Mouse (Mus musculus): ENCODE data around the gene Rbpj.

The Rbpj gene

DNA sequence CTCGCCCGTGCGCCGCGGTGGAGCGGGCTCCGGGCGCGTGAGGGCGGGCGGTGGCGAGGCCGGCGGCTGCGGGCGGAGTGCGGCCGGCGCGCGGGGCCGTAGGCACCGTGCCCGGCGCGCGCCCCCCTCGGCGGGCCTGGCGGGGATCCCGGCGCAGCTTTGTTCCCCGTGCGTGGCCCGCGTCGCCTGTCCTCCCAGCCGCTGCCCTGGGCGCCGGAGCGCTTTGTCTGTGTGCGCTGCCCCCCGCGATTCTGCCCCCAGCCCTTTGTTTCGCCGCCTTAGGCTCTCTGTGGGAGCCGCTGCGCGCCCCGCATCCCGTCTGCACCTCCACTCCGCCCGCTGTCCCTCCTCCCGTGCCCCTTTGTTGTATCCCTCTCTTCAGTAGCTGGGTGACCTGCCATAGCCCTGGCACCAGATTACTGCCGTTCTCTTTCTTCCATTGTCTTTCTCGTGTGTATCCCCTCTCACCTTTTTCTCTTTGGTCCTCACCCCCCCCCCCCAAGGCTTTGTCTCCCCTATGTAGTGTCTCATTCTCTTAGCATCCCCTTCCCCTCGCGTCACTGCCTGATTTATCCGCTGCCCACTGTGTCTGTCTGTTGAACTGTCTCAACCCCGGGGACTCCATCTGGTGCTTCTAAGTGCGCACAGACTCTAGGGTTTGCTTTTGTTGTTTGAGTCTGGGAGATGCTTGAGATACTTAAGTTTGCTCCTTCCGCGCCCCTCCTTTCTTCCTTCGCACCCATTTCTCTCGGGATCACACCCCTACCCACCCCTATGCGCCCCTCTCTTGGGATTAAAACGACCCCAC lies 125.1 kb downstream of the Rbpj start:
- peak; percentile 46 to 57 for DNase-seq (ENCODE audit: low spot score in 2 of 2)

DNA sequence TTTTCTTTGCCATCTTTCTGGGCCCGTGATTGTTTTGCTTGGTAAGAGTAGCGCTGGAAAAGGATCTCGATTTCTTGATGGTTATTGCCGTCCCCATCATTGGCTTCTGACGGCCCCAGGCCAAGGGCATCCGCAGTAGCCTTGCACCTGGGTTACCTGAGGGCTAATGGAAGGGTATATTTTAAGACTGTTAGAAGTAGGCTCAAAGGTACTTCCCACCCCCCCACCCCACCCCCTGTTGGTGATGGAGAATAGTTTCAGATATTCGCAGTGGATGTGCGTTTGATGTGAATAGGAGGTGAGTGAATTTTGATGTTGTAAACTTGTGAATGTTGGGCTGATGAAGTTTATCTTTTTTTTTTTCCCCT lies 125.7 kb downstream of the Rbpj start:
- no peak for DNase-seq (ENCODE audit: low spot score in 2 of 2)

DNA sequence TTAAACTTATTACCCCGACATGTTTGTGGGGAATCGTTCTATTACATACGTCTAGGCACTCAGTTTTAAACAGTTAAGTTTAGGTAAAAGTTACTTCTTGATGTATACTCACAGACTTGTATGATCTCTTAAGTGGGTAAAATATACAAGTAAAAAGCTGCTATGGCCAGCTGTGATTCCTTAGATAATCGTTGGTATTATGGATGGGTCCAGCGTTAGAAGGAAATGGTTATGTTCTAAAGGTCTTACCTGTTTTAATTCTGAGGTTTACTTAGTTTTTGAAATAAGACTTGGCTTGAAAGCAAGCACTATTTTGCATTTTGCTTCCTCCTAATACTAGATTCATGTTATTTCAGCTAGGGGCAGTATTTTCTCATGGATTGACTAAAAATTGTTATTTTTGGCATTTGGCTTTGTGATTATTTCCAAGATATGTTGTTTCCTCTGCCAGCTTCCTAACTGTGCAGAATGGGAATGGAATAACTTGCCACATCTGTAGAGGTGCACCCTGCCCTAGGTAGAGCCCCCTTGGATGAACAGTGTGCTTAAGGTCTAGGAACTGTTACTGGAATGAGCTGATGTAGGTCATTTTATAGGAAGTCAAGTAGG lies 127.2 kb downstream of the Rbpj start:
- no peak for DNase-seq (ENCODE audit: low spot score in 2 of 2)

- peak; percentile 37 to 41 for DNase-seq (ENCODE audit: low spot score in 2 of 2)
Observed at GRCm38 (mm10) chr5:53594274-53594673, 128.3 kb downstream of the Rbpj start.

GRCm38 (mm10) chr5:53598510-53598909 lies 132.6 kb downstream of the Rbpj start:
- no peak for DNase-seq (ENCODE audit: low spot score in 2 of 2)

- DNase-seq (ENCODE audit: low spot score in 2 of 2), result no peak
Observed at GRCm38 (mm10) chr5:53599116-53599515, 133.2 kb downstream of the Rbpj start.

DNA sequence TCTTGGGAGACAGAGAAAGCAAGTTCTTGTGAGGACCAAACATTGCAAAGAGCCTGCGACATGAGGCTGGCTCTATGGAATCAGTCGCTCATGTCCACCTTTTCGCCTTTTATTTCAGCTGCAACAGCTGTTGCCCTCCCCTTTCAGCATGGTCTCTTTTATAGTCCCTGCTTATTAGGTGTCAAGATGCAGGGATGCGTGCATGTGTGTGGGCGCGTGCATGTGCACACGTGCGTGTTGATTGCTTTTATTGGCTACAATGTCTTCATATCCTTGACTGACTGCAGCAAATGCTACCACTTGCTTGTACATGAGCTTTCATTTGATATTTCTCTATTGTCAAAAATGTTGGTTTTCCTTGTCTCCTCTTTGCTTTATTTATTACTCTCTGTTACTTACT lies 136.2 kb downstream of the Rbpj start:
- DNase-seq (ENCODE audit: low spot score in 2 of 2), result no peak

DNA sequence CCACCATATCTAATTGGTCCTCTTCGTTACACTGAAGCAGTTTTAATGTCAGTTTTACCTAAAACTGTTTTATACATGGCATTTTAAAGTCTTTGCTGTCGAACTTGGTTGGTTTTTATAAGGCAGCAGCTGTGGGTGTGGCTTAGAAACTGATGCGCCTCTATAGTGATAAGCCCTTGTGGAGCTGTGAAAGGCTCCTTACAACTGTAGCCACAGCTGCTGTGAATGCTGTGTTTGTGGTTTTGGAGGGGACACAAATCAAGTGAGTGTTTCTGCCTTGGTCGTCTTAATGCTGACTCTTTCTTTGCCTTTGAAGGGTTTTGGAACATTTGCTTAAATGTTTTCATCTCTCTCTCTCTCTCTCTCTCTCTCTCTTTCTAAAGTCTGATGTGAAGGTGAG lies 139.5 kb downstream of the Rbpj start:
- DNase-seq (ENCODE audit: low spot score in 2 of 2), result no peak

DNA sequence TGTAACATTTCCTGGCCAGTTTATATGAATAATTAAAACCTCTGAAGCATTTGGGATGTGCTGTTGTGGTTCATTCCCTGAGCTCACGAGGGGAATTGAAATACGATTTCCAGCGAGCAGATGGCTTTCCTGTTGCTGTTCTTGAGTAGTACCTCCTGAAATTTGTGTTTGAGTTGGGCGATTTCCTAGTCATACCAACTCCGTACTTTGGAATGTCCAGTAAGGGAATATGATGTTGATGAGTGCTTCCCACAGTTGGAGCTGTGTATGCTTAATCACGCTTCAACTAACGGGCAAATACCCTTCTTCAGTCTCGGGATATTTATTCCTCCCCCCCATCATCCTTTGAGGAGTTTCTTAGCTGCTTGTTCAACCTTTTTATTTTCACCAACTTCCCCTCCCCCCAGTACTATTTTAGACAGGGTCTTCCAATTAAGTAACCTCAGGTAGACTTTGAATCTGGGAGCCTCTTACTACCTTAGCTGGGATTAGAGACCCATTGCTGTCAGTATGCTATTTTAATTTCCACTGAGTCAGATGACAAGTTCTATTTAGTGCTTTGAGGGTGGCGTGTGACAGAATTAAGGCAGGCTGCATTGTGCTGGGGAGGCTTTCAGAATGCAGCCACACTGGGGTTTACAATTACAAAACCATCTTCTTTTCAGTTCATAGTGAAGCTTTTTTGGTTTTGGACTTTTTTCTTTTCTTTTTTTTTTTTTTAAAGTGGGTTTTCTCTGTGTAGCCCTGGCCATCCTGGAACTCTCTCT lies 141.5 kb downstream of the Rbpj start:
- DNase-seq (ENCODE audit: low spot score in 2 of 2), result no peak

DNA sequence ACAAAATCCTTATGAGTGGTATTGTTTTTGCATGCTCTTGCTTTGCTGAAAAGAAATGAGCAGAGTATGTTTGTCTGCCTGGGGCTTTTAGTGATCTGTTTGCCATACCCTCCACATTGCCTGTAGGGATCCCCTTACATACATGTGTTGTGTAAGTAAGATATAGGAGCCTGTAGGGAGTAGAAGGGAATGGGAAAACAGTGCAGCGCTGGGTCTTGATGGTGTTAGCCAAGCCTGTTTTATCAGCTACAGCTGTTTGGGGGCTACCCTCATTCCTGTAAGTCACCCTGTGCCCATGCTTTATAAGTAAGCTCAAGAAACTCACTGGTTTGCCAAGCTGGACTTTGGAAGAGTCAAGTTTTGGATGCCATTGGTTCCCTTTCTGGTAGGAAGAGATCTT lies 152.9 kb downstream of the Rbpj start:
- DNase-seq (ENCODE audit: low spot score in 2 of 2), result no peak

DNA sequence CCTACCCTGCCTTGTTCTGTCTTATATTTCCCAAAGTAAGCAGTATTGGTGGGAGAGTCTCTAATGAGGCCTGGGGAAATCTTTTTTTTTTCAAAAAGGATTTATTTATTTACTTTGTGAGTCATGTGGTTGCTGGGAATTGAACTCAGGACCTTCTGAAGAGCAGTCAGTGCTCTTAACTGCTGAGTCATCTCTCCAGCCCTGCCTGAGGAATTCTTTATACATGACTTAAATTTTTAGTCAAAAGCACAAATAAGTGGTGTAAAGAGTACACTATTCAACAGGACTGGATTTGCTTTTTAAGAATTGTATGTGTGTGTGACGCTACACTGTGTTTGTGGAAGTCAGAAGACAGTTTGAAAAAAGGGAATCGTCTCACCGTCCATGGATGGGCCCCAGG lies 166.1 kb downstream of the Rbpj start:
- DNase-seq (ENCODE audit: low spot score in 2 of 2), result no peak

DNA sequence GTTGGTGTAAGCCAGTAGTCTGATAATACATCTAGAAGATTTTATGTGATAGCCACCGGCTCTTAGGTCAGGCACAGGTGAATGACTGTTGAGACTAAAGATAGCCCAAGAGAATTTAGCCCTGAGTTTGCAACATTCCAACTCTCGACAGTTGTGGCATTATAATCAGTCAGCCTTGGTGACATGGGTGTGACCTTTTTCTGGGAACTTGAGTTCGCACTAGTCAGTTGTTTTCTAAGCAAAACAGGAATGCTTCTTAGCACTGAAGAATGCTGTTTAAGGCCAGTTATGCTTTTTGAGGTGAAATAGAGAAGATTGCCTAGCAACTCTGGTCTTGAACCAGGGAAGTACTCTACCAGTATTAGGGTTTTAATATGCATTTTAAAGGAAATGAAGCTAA lies 170.8 kb downstream of the Rbpj start:
- no peak for DNase-seq (ENCODE audit: low spot score in 2 of 2)

DNA sequence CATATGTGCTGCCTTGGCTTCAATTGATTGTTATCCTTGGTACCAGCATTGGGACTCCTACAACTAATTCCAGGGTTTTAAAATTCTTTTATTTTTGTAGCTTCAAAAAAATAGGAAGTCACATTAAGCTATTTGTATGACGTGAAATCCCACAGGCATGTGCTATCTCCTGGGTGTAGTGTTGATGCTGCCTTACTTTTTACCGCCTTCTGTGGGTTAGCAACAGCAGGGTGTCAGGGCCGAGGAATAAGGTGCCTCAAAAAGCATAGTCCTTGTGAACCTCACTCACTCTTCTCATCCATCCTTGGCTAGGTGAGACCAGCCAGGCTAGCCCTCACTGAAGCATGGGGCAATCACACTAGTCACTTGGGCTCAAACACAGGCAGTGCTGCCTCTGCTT lies 171.3 kb downstream of the Rbpj start:
- DNase-seq (ENCODE audit: low spot score in 2 of 2), result no peak

DNA sequence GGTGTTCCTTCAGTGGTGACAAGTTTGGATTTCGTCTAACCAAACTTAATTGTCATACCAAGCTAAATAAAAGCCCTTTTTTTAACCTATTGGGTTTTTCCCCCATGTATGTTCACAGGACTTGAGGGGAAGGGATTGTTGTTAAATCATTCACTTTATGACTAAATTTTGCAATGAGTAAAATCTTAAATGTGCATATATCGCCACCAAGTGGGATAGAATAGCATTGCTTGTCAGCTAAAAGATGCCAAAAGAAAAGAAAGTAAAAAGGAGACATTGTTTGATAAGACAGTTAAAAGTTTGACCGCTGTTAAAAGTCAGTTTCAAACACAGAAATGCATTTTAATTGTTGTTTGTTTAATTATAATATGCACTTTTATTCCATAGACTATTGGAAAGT lies 172.7 kb downstream of the Rbpj start:
- DNase-seq (ENCODE audit: low spot score in 2 of 2), result no peak

- DNase-seq (ENCODE audit: low spot score in 2 of 2), result no peak
Observed at GRCm38 (mm10) chr5:53646669-53647068, 180.7 kb downstream of the Rbpj start.

DNA sequence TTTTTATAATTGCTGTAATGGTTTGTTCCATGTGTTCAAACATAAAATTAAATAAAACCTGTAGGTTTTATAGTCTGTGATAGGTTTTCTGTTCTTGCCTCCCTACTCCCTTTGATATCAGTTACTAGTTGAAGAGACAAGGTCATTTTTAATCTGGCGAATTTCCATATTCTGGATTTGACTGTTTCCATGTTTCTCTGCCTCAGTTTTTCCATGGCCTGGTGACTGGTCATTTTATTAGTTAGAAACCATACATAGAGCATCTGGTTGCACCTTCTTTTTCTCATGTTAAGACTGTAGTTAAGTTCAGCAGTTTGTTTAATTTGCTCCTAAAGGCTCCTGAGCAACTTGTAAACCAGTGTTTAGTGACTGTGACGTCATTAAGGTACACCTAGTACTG lies 181.4 kb downstream of the Rbpj start:
- no peak for DNase-seq (ENCODE audit: low spot score in 2 of 2)

DNA sequence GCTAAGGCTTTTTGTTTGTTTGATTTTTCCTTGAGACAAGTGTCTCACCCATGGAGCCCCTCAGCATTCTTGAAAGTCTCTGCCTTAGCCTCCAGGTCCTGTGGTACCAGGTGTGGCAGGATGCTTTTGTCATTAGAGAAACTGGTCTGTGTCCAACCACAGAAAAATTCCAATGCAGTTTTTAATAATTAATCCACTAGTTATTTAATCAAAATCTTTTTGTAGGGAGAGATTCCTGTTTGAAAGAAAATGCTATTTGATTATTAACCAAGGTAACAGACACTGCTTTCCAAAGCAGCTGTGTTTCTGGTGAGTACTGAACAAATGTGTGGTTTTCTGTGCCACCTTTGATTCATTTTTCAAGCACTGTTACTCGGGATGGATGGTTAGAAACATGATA lies 190.6 kb downstream of the Rbpj start:
- no peak for DNase-seq (ENCODE audit: low spot score in 2 of 2)

DNA sequence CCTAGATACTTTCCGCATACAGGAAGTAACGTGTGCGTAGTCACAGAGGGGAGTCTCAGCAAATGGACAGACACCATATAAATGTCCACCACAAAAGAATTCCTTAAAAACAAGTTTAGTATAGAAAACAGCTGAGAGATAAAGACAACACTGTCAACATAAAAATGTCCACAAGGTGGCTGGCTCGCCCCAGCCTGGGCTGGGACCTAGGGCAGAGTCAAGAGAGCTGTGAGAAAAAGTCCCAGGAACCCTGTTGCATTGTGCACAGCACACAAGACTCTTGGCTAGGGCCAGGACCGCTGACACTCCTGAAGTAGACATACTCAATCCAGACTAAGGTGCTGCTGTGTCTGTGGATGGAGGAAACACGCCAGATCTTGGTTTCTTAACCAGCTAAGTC lies 192.0 kb downstream of the Rbpj start:
- peak in 1 of 2 experiments; percentile 37 for DNase-seq (ENCODE audit: low spot score in 2 of 2)

DNA sequence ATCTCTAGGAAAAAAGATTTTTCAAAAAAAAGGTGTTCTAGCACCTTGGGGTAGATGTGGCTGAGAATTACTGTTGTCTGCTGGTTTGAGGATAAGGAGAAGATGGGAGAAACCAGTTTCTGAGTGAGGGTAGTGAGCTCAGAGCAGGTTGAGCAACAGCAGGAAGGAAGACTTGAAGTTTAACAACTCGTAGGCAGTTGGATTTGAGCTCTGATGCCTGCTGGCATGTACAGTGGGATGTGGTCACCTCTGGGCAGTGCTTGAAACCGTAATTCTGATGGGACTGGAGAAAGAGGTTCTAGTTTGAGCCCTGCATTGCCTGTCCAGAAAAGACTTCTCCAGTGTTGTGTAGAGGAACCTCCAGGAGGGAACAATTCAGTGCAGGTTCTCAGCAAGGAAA lies 195.6 kb downstream of the Rbpj start:
- DNase-seq (ENCODE audit: low spot score in 2 of 2), result no peak

DNA sequence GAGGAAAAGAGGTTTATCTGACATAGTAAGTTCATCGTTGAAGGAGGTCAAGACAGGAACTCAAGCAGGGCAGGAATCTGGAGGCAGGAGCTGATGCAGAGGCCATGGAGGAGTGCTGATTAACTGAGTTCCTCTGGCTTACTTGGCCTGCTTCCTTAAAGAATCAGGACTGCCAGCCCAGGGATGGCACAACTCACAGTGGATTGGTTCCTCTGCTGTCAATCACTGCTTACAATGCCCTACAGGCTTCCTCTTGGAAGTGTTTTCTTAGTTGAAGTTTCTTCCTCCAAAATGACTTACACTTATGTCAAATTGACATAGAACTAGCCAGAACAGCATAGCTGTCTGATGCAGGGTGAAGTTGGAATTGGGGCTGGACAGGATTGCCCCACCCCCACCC lies 196.5 kb downstream of the Rbpj start:
- no peak for DNase-seq (ENCODE audit: low spot score in 2 of 2)

DNA sequence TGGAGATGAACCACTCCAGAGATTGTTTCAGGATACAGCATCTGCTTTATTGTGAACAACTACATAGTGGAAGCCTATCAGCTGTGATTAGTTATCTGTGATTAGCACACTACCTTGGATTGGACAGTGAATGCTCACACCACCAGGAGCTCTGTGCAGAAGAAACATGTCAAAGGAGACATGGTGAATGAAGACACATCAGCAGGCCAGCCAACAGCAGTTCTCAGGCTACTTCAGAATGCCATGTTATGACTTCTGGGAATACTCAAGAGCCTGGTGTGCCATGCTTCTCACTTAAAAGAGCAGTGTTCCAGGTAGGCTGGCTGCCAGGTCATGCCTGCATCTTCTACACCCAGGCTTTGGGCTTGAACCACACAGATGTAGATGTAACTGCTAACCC lies 197.7 kb downstream of the Rbpj start:
- DNase-seq (ENCODE audit: low spot score in 2 of 2), result no peak

DNA sequence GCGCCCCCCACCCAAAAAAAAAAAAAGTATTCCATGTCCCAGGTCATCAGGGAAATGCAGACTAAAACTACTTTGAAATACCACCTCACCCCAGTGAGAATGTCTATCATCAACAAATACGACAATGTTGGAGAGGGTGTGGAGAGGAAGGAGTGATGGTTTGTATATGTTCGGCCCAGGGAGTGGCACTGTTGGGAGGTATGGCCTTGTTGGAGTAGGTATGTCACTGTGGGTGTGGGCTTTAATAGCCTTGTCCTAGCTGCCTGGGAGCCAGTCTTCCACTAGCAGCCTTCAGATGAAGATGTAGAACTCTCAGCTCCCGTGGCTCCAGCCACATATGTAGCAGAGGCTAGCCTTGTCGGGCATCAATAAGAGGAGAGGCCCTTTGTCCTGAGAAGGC lies 202.1 kb downstream of the Rbpj start:
- DNase-seq (ENCODE audit: low spot score in 2 of 2), result no peak

- DNase-seq (ENCODE audit: low spot score in 2 of 2), result no peak
Observed at GRCm38 (mm10) chr5:53670321-53670938, 204.5 kb downstream of the Rbpj start.
